Mouse (Mus musculus): ENCODE measurements around the gene Dppa3. TPM values are rescaled to one million over a fixed set of nuclear protein-coding genes. Genes with fewer than 3 reads are reported as not detected.

The Dppa3 gene
- total RNA-seq (2023) = not detected

DNA sequence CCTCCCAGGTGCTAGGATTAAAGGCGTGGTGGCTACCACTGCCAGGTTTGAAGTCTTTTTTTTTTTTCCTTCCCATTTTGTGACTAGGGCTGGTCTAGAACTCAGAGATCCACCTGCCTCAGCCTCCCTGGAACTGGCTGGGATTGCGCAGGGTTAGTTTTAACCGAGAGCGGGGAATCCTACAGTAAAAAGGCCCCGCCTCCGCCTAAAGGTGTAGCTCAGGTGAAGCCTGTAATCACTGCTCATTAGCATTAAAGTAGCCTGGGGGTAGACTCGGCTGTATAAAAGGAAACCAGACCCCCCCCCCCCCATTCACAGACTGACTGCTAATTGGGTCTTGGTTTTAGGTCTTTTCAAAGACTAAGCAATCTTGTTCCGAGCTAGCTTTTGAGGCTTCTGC is at the start of gene Dppa3:
Gene Dppa3, plus strand, starts transcription at position 301 of the 400 bp plus-strand sequence.

DNA sequence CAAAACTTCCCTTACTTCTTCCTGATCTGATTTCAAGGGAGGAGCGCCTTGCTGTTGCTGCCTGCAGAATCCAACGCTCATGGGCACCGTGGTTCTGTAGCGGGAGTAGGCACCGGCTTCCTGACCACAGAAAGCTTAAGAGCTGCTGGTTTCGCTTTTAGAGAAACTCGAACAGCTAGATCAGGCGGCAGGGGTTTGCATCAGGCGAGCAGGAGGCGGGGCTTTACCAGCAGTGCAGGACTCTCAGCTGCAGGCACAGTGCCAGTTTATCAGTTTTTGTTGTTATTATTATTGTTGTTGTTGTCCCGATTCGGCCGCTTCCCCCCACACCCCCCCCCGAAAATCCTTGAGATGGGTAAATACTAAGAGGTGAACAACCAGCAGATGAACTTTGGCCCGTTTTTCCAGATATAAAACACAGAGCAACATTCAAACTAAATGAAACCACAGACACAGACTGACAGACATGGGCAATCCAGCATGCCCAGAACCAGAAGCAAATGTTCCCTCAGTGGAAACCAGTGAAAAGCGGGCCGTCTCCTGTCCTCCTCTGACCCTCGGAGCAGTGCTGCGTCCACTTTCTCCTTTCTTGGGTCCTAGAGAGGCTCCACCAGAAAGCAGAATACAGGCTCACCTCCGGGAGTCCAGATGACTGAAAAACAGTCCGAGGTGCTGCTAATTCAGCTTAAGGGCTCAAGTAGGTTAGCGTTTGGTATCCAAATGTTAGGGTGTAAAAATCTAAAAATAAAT is 23.8 kb upstream of the Dppa3 start, which contains the start of gene Apobec1:
Gene Apobec1, minus strand, starts transcription at position 203 of the 750 bp plus-strand sequence.

DNA sequence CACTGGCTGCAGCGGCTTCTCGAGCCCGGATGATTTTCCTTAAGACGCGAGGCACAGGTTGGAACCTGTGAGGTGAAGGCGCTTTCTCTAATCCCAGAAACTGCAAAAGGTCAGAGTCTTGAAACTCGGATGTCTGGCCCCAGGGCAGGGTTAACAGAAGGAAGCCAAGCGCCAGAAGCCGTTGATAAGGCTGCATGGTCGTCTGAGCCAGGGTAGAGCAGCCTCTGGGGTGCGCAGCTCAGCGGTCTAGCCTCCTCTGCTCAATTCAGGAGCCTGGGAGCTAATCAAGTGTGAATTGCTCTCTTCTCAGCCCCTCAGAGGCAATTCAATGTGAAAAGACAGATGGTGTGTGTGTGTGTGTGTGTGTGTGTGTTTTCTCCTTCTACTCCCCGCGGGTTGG is 16.4 kb upstream of the Dppa3 start, which contains the start of gene Gdf3:
Gene Gdf3, minus strand, starts transcription at position 317 of the 400 bp plus-strand sequence.

Other genes with a start within 250 kb of the Dppa3 start
- not detected for gene Rimklb, start 127.6 kb upstream of the Dppa3 start, total RNA-seq (2023)
- gene Mfap5, start 120.6 kb upstream of the Dppa3 start, total RNA-seq (2023) = not detected
- not detected for gene Aicda, start 72.6 kb upstream of the Dppa3 start, total RNA-seq (2023)
- 10 to 100 TPM; 86.7 to 97.1 TPM for gene Apobec1, start 24.0 kb upstream of the Dppa3 start, total RNA-seq (2023)
- gene Gdf3, start 16.3 kb upstream of the Dppa3 start, total RNA-seq (2023) = under 1 TPM; 0.42 to 0.55 TPM
- gene Nanog, start 81.1 kb downstream of the Dppa3 start, total RNA-seq (2023) = not detected
- 100 to 1,000 TPM; 531 to 535 TPM for gene Slc2a3, start 175.2 kb downstream of the Dppa3 start, total RNA-seq (2023)
- 10 to 100 TPM; 27.4 to 27.8 TPM for gene Foxj2, start 193.5 kb downstream of the Dppa3 start, total RNA-seq (2023)
- gene C3ar1, start 229.8 kb downstream of the Dppa3 start, total RNA-seq (2023) = under 1 TPM; 0.53 to 0.55 TPM
- gene Necap1, start 248.1 kb downstream of the Dppa3 start, total RNA-seq (2023) = 10 to 100 TPM; 41.5 to 42.4 TPM

Measured in neutrophil, adult 83 days (primary cell).